Mouse (Mus musculus) adrenal gland, postnatal 25 days (tissue): Measurements from ENCODE around the gene Borcs6. TPM values are rescaled to one million over a fixed set of nuclear protein-coding genes. Genes with fewer than 3 reads are reported as not detected.
A peak's percentile ranks its signal among the peaks of the same experiment; 100 is the strongest.

Source experiments
- DNase-seq: peaks from one replicate; pipeline ENCODE4 v3.0.0; 2021; ENCODE audit warnings: mixed read lengths
- total RNA-seq: library from RNA; stranded (reverse); gene quantifications from 2 replicates; pipeline ENCODE4 v1.2.3, GENCODE M21; 2021

The Borcs6 gene
- total RNA-seq, 1 experiment from 2014 or later: 32.0 TPM

- no peak for DNase-seq
These were observed 11.7 kb downstream of the Borcs6 start for GRCm38 (mm10) chr11:69071262-69071661.

GRCm38 (mm10) chr11:69072234-69072633, 12.7 kb downstream of the Borcs6 start:
- no peak for DNase-seq

GRCm38 (mm10) chr11:69072666-69073064, 13.1 kb downstream of the Borcs6 start:
- DNase-seq: no peak

- DNase-seq: peak; percentile 64
These were observed 13.8 kb downstream of the Borcs6 start for GRCm38 (mm10) chr11:69073065-69073888.

- DNase-seq: no peak
These were observed 14.6 kb downstream of the Borcs6 start for GRCm38 (mm10) chr11:69073951-69074775.

GRCm38 (mm10) chr11:69074776-69075069, 15.2 kb downstream of the Borcs6 start:
- DNase-seq: no peak

- DNase-seq: no peak
These were observed 16.4 kb downstream of the Borcs6 start for GRCm38 (mm10) chr11:69075764-69076479.

GRCm38 (mm10) chr11:69076572-69076971, 17.1 kb downstream of the Borcs6 start:
- no peak for DNase-seq

GRCm38 (mm10) chr11:69077316-69077715, 17.8 kb downstream of the Borcs6 start:
- peak; percentile 28 for DNase-seq

- no peak for DNase-seq
These were observed 18.5 kb downstream of the Borcs6 start for GRCm38 (mm10) chr11:69078041-69078440.

- DNase-seq: no peak
These were observed 19.4 kb downstream of the Borcs6 start for GRCm38 (mm10) chr11:69078805-69079438.

GRCm38 (mm10) chr11:69080102-69080854, 20.8 kb downstream of the Borcs6 start:
- no peak for DNase-seq

- no peak for DNase-seq
These were observed 21.3 kb downstream of the Borcs6 start for GRCm38 (mm10) chr11:69080855-69081222.

- DNase-seq: no peak
These were observed 22.1 kb downstream of the Borcs6 start for GRCm38 (mm10) chr11:69081613-69082012.

GRCm38 (mm10) chr11:69085608-69086007, 26.1 kb downstream of the Borcs6 start:
- DNase-seq: no peak

- DNase-seq: no peak
These were observed 26.9 kb downstream of the Borcs6 start for GRCm38 (mm10) chr11:69086390-69086789.

- no peak for DNase-seq
These were observed 27.6 kb downstream of the Borcs6 start for GRCm38 (mm10) chr11:69087082-69087481.

- no peak for DNase-seq
These were observed 28.1 kb downstream of the Borcs6 start for GRCm38 (mm10) chr11:69087597-69087996.

GRCm38 (mm10) chr11:69088103-69088855, 28.8 kb downstream of the Borcs6 start, which contains the start of gene Vamp2:
Vamp2 (plus strand) TSS chr11:69088490.
- DNase-seq: peak; percentile 92

GRCm38 (mm10) chr11:69088856-69089615, 29.5 kb downstream of the Borcs6 start:
- no peak for DNase-seq
